Mouse (Mus musculus): ENCODE measurements around the gene Gm8439.

- TF ChIP-seq POLR2A (IDR thresholded peaks at IDR 0.05; ENCODE audit: insufficient read length, low read depth) (no peak), POLR2AphosphoS2 (IDR thresholded peaks at IDR 0.05; ENCODE audit: insufficient read length, low read depth) (no peak), CEBPB (IDR thresholded peaks at IDR 0.05; ENCODE audit: insufficient read depth, poor library complexity, severe bottlenecking) (no peak), MAX (IDR thresholded peaks at IDR 0.05; ENCODE audit: low read depth) (no peak), TCF12 (IDR thresholded peaks at IDR 0.05; ENCODE audit: insufficient read depth, poor library complexity, severe bottlenecking) (no peak), MYOG (IDR thresholded peaks at IDR 0.05; ENCODE audit: control insufficient read depth in 1 of 3, insufficient read depth in 1 of 3, insufficient read length in 2 of 3, low read depth in 2 of 3) (no peak), USF1 (IDR thresholded peaks at IDR 0.05; ENCODE audit: low read depth) (no peak), TCF3 (IDR thresholded peaks at IDR 0.05; ENCODE audit: insufficient read length, low read depth) (no peak), E2F4 (IDR thresholded peaks at IDR 0.05; ENCODE audit: insufficient read depth) (no peak), REST (IDR thresholded peaks at IDR 0.05; ENCODE audit: insufficient read depth, insufficient read length) (no peak), MYOD1 (IDR thresholded peaks at IDR 0.05; ENCODE audit: control insufficient read depth in 1 of 3, insufficient read length in 2 of 3, low read depth in 2 of 3) (no peak), SRF (IDR thresholded peaks at IDR 0.05; ENCODE audit: control insufficient read depth, insufficient read length, low read depth) (no peak)
These were observed 6.8 kb upstream of the Gm8439 start for GRCm38 (mm10) chr4:120581711-120582110.
